Mouse (Mus musculus) G1E-ER4 (cell line): ENCODE measurements around the gene Prr3. TPM values are rescaled to one million over a fixed set of nuclear protein-coding genes. Genes with fewer than 3 reads are reported as not detected.
A peak's percentile ranks its signal among the peaks of the same experiment; 100 is the strongest.

Source experiments
- GATA1 ChIP-seq: IDR thresholded peaks from one replicate; pipeline ENCODE4 v1.8.0; 2012; ENCODE audit warnings: low read length, inconsistent platforms
- polyA plus RNA-seq: library from polyadenylated mRNA; stranded (reverse); fragments of >175 nt; gene quantifications from 2 replicates; pipeline ENCODE4 v1.2.3, GENCODE M21; 2012

The Prr3 gene
- polyA plus RNA-seq, 1 experiment, result 43.4 TPM

GRCm38 (mm10) chr17:36003331-36003730 is 23.3 kb upstream of the Prr3 start:
- no peak for TF ChIP-seq GATA1

GRCm38 (mm10) chr17:36001966-36002365 is 21.9 kb upstream of the Prr3 start:
- peak; percentile 94 for TF ChIP-seq GATA1

GRCm38 (mm10) chr17:36001121-36001897 is 21.3 kb upstream of the Prr3 start:
- no peak for TF ChIP-seq GATA1

DNA sequence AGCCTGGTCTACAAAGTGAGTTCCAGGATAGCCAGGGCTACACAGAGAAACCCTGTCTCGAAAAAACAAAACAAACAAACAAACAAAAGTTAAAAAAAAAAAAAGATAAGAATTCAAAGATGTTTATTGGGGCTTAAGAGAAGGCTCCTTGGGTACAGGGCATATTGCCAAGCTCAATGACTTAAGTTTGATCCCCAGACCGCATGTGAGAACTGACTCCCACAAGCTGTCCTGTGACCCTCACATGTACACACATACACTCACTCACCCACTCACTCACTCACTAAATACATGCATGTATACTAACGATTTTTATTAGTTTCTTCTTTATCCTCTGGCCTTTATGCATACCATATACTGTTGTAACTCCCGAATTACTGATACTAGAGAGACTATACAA is 20.3 kb upstream of the Prr3 start:
- no peak for TF ChIP-seq GATA1

DNA sequence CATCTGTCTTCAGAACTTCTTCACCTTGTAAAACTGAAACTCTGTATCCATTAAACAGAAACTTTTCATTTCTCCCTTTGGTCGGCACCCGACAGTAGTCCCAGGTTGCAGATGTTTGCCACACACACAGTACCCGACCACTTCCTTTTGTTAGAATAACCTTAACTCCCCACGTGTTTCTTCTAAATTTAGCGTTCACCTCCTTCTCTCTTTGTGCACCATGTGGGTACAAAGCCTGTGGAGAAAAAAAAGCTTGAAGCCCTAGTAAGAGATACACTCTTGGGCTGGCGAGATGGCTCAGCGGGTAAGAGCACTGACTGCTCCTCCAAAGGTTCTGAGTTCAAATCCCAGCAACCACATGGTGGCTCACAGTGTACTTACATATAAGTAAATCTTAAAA is 19.3 kb upstream of the Prr3 start:
- TF ChIP-seq GATA1, result no peak

DNA sequence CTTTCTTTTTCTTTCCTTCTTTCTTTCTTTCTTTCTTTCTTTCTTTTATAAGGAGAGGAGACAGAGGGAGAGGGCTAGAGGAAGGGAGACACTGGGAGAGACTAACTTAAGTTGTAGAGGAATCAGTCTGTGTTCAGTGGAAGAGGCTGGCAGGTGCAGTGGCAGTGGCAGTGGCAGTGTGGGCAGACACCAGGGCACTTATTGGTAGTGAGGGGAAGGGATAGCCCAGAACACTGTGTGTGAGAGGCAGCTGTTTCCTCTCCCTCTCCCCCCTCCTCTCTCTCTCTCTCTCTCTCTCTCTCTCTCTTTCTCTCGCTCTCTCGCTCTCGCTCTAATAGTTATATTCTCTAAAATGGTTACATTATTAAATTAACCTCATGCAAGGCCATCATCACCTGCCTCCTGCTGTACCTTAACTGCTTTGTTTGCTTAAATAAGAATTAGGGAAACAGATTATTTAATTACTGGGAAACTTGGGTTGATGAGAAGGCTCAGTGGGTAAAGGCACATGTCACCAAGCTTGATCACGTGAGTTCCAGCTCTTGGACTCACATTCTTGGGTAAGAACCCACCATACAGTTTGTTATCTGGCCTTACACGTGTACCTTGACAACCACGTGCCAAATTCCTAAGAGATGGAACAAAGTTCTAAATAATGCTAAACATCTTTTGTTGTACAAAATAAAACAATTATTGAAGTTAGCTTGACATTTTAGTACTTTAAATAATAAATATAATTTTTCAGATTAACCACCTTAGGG is 18.7 kb upstream of the Prr3 start:
- TF ChIP-seq GATA1, result no peak

DNA sequence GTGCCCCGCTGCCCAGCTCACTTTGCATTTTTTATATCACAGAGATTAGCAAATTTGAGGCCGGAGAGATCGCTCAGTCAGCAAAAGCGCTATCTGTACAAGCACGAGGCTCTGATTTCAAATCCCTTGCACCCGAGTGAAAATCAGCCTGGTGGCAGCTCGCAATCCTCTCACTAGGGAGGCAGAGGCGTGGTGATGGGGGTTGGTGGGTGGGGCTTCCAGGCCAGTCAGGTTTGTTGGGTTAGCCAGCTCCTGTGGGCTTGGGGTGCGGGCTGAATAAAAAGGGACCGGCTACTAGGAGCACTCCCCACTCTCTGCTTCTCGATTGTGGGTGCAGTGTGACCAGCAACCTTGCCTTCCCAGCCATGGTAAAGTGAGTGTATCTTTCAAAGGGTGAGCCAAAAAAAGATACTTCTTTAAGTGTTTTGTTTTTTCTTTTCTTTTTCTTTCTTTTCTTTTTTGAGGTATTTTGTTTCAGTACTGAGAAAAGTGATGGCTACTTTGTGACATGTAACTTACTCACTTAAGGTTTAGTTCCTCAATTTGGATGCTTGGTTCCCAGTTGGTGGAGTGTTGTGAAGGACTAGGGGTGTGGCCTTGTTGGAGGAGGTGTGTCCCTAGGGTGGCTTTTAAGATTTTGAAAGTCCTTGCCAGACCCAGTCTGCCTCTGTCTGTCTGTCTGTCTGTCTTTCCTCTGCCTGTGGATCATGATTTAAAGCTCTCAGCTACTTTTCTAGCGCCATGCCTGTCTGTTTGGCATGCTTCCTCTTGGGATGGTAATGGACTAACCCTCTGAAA is 17.9 kb upstream of the Prr3 start:
- no peak for TF ChIP-seq GATA1

- TF ChIP-seq GATA1, result no peak
Observed at GRCm38 (mm10) chr17:35996949-35997348, 16.9 kb upstream of the Prr3 start.

GRCm38 (mm10) chr17:35994879-35995240 is 14.8 kb upstream of the Prr3 start:
- TF ChIP-seq GATA1, result no peak

- no peak for TF ChIP-seq GATA1
Observed at GRCm38 (mm10) chr17:35994175-35994878, 14.3 kb upstream of the Prr3 start.

GRCm38 (mm10) chr17:35993675-35994074 is 13.6 kb upstream of the Prr3 start:
- peak; percentile 9 for TF ChIP-seq GATA1

GRCm38 (mm10) chr17:35991781-35992180 is 11.7 kb upstream of the Prr3 start:
- no peak for TF ChIP-seq GATA1

- no peak for TF ChIP-seq GATA1
Observed at GRCm38 (mm10) chr17:35981776-35982175, 1.7 kb upstream of the Prr3 start.

DNA sequence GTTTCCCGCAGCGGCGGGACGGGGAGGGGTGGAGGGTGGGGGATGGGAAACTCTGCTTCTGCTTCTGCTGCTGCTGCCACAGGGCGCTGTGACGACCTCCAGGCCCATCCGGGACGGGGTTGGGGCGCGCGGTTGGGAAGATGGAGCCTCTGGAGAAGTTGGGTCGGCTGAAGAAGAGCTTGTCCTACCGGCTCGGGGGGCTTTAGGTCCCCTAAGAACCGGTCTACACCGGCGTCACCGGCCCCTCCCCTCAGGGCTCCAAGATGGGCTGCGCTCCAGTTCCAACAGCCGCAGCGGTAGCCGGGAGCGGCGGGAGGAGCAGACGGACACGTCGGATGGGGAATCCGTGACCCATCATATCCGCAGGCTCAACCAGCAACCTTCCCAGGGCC is 323 bp upstream of the Prr3 start:
- TF ChIP-seq GATA1, result no peak

GRCm38 (mm10) chr17:35978811-35979400 is 1.1 kb downstream of the Prr3 start:
- TF ChIP-seq GATA1, result no peak
